Mouse (Mus musculus): ENCODE results near the gene Crim1.

- no peak for TF ChIP-seq MAX (IDR thresholded peaks at IDR 0.05; ENCODE audit: low read length)
- TF ChIP-seq CTCF (conservative IDR thresholded peaks at IDR 0.05 in 1 of 2, IDR thresholded peaks at IDR 0.05 in 1 of 2; ENCODE audit: low read depth in 2 of 2, low read length in 2 of 2) = no peak
- no peak for TF ChIP-seq USF1 (IDR thresholded peaks at IDR 0.05; ENCODE audit: low read depth, low read length)
- no peak for TF ChIP-seq MYC (IDR thresholded peaks at IDR 0.05; ENCODE audit: low read depth, low read length)
- no peak for TF ChIP-seq POLR2A (IDR thresholded peaks at IDR 0.05; ENCODE audit: low read depth, low read length)
- TF ChIP-seq HCFC1 (IDR thresholded peaks at IDR 0.05; ENCODE audit: low read depth, low read length) = no peak
- no peak for TF ChIP-seq ZMIZ1 (IDR thresholded peaks at IDR 0.05; ENCODE audit: low read depth, low read length)
- no peak for TF ChIP-seq ELF1 (IDR thresholded peaks at IDR 0.05; ENCODE audit: low read depth, low read length)
- no peak for TF ChIP-seq TCF12 (IDR thresholded peaks at IDR 0.05; ENCODE audit: low read depth, low read length)
- TF ChIP-seq POLR2AphosphoS2 (IDR thresholded peaks at IDR 0.05; ENCODE audit: low read depth, low read length) = no peak
- no peak for TF ChIP-seq NELFE (IDR thresholded peaks at IDR 0.05; ENCODE audit: low read depth, low read length)
Observed at GRCm38 (mm10) chr17:78373174-78373573, 173.1 kb downstream of the Crim1 start.

All from CH12.LX (cell line).